Mouse (Mus musculus) thymus, postnatal 36 days (tissue): ENCODE measurements around the gene 1110017D15Rik.

Experiments
- DNase-seq, 2 experiments: peaks; one replicate each; pipeline ENCODE4 v3.0.0; 2022; ENCODE audit warnings: mixed read lengths in 2 of 2

Gene 1110017D15Rik

DNA sequence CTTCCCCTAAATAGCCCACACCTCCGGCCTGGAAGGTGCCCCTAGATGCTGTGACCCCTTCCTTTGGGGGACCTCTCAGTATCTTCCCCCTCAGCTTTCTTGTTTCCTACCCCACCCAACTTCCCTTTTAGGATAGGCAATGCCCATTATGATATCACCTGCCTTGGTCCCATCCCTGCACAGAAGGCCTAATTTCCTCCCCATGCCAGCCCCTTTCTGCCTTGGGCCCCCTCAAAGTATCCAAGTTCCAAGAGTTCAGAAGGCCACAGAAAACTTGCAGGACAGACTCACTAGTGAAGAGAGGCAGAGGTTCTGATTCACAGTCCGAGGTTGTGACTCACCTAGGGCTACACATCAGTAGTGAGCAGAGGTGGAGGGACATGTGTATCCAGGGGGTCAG, at the start of gene 1110017D15Rik:
1110017D15Rik (minus strand) TSS at position 101 of the 400 bp plus-strand sequence.
- no peak for DNase-seq

DNA sequence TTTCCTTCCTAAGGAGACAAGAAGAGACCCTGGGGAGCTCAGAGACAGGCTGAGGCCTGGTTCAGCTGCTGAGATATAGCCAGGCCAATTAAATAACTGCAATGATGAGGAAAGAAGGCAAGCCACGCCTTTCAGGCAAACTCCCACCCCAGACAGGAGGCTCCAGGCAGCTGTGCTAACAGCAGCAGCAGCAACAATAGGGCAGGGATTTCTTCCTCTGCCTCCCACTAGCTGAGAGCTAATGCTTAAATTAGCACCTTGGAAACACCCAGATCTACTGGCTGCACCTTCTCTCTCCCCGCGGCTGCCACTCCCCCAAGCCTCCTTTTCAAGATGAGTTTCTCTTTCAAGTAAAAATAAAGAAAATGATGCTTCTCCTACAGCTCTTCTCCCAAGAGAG, 49.0 kb upstream of the 1110017D15Rik start:
- DNase-seq, result no peak

GRCm38 (mm10) chr4:41563297-41563696, 46.2 kb upstream of the 1110017D15Rik start:
- no peak for DNase-seq

DNA sequence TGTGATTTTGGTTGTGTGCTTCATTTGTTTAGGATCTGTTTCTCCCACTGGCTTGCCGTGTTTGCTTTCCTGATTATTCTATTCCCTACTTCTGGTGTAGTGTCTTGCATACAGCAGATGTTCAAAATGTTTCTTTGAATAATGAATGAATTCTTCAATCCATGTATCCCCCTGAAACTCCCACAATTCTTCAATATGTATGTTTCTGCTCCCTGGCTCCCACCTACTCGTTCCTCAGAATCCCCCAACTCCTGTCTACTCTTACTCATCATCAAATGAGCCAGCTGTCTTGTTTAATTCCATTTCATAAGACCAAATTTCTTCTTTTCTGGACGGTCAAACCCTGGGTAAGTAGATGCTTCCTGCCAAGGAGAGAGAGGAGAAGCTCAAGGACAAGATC, 40.0 kb upstream of the 1110017D15Rik start:
- DNase-seq, result no peak

- DNase-seq, result no peak
Measured at GRCm38 (mm10) chr4:41556311-41556953, 39.3 kb upstream of the 1110017D15Rik start.

DNA sequence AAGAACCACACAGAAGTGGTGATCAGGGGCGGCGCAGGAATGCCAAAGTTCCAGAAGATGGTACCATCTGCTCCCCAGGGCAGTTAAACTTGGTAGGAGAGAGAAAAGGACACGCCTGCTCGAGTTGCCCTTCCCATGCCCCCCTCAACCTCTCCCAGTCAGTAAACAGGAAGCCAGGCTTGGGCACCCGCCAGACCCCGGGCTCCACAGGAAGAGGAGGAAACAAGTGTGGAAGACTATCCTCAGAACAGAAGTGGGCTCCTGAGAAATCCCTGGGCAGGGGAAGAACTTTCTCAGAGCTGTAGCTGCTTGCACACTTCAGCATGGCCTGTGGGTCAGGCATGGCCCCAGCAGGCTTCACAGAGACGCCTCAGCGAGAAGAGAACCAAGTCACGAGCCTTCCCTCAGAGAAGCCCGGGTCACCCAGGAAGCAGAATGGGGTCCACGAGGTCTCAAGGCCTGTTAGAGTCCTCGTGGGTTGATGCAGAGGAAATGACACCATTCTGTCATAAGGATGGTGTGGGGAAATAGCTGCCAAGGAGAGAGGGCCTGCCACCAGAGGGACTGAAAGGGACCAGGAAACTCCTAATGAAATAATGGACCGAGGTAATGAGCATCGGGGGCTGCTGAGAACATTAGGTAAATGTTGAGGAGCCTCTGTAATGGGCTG, 38.0 kb upstream of the 1110017D15Rik start:
- DNase-seq, result no peak

GRCm38 (mm10) chr4:41553116-41553515, 36.0 kb upstream of the 1110017D15Rik start:
- no peak for DNase-seq

- peak; percentile 72 to 77 for DNase-seq
Measured at GRCm38 (mm10) chr4:41552529-41552928, 35.4 kb upstream of the 1110017D15Rik start.

DNA sequence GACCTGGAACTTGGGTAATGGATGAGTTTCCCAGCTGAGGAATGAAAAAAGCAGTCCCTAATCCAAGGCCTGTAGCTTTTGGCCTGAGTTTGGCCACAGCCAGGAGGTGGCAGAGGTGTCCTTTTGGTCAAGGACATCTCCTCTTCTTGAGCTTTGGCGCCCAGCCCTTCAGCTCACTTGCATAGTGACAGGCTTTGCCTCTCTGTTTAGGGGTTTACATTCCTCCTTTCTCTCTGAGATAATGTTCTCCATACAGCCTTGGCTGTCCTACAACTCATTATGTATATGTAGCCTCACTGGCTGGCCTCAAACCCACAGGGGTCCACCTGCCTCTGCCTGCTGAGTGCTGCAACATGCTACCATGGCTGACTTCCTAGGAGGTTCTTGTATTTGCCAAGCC, 30.0 kb upstream of the 1110017D15Rik start:
- no peak for DNase-seq

GRCm38 (mm10) chr4:41545985-41546384, 28.9 kb upstream of the 1110017D15Rik start:
- DNase-seq, result no peak

DNA sequence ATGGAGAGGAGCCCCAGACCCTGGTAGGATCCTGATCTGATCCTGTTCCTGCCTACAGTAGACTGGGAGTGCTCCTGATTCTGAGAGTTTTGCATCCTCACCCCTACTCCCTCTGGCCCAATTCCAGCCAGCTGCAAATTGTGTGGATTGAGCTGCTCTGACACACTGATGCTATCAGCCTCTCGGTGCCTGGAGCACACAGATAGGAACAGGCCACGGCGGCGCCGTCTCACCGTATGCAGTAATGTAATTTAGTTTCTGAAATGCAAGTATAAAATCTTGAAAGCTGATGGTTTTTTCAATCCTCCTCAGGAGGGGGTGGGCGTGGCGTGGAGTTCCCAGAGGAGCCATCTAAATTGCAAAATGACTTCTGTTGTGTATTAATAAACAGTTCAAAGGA, 25.0 kb upstream of the 1110017D15Rik start:
- no peak for DNase-seq

GRCm38 (mm10) chr4:41534866-41535265, 17.7 kb upstream of the 1110017D15Rik start:
- no peak for DNase-seq

GRCm38 (mm10) chr4:41532420-41532819, 15.3 kb upstream of the 1110017D15Rik start:
- DNase-seq, result peak; percentile 19 to 20

- DNase-seq, result no peak
Measured at GRCm38 (mm10) chr4:41527996-41528395, 10.9 kb upstream of the 1110017D15Rik start.

- DNase-seq, result no peak
Measured at GRCm38 (mm10) chr4:41527076-41527475, 9.9 kb upstream of the 1110017D15Rik start.

DNA sequence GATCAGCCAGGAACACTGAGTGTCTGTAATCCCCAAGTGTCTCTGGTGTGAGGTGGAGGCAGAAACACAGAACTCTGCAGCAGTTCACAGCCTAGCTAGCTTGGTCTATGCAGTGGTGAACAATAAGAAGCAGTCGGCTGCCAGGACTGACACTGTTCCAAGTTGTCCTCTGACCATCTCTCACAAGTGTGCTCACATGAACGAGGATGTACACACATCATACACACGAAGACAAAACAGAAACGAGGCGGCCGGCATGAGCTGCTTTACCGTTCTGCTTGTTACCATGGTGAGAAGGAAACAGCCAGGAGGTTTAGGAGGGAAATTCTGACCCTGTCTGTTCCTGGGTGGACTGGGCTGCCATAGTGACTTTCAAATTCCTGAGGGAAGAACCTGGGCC, 9.4 kb upstream of the 1110017D15Rik start:
- DNase-seq, result no peak

- DNase-seq, result no peak
Measured at GRCm38 (mm10) chr4:41524829-41525228, 7.7 kb upstream of the 1110017D15Rik start.

DNA sequence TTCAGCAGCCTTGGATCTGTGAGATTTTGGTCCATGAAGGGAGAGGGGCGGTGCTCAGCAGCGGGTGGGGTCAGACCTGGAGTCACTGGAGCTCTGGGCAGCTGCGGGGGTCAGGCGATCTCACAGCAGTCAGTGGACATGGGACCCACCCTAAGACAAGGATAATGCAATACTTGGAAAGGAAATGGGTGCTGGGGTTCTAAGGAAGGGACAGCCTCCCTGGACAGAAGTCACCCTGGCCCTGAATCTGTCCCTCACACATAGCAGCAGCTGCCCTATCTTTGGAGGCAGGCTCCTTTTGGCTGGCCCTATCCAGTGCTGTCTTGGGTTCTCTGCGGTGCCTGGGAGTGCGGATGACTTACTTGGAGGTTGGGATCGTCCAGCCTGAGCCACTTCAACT, 6.7 kb upstream of the 1110017D15Rik start:
- DNase-seq, result no peak

DNA sequence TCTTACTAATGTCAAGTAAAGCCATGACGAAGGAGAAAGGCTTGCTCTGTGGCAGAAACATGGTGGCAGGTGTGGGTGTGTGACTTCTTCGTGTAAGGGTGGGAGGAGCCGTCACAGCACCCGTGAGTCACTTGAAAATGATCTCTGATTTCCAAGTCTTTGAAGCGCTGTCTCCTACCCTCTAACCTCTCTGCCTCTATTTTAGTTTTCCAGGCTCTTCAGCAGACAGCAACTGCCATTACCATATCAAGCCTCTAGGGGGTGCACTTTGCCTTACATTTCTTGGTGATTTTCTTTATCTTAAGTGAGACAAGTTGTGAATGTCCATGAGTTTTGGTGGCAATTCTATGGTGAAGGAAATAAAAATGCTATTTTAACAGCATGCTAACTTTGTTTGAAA, 5.7 kb upstream of the 1110017D15Rik start:
- no peak for DNase-seq

GRCm38 (mm10) chr4:41522136-41522535, 5.0 kb upstream of the 1110017D15Rik start:
- no peak for DNase-seq

GRCm38 (mm10) chr4:41520641-41521040, 3.5 kb upstream of the 1110017D15Rik start:
- DNase-seq, result no peak

DNA sequence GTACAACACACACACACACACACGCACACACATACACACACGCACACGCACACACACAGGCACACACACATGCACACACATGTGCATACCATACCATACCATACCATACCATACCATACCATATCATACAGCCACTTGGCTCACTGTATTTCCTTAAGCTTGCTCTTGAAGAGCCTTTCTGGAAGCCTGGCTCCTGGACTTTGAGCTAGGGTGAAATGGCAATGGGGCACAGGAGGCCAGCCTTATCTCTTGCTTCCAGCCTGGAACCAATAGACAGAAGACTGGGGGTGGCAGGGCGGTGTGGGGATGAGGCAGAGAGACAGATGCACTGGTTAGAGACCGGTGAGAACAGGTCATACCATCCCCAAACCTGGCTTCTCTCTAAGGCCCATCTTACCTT, 2.1 kb upstream of the 1110017D15Rik start:
- no peak for DNase-seq

DNA sequence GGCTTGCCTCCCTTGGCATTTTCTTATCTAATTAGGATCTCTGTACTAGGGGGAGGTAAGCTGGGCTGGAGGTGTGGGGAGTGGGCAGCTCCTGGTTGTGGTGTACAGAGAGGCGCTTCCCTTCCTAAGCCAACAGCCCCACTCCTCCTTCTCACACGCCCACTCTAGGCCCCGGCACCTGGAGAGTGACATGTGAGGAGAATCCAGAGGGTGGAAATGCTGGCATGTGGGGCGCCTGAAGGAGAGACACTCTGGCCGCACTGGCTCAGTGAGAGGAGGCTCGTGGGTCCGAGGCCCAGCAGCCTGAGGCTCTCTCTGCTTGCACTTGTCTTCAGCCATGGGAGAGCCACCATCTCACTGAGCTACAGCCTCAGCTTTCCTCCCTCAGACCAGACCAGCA, 1.2 kb upstream of the 1110017D15Rik start:
- no peak for DNase-seq

DNA sequence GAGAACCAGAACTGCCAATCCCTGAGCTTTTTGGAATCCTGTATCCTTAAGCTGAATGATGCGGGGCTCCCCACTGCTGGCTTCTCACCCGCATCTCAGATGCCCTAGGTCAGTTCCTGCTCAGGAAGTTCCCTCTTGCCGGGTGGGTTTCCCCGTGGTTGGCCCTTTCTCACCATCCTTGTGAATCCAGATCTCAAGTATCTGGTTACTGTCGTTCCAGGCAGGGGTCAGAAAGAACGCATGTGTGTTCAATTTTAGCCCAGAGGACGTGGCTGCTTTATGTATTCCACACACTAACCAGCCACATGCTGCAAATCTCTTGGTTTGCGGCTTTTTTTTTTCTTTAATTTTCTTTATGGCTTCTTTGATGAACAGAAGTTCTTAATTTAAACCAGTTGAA, 3.4 kb downstream of the 1110017D15Rik start:
- no peak for DNase-seq

- no peak for DNase-seq
Measured at GRCm38 (mm10) chr4:41513309-41513708, 3.8 kb downstream of the 1110017D15Rik start.
